Mouse (Mus musculus) heart, postnatal 0 days (tissue): ENCODE data around the gene Iqcb1.

Experiments
- CTCF ChIP-seq: IDR thresholded peaks from 2 replicates; pipeline ENCODE4 v1.5.1; 2016; ENCODE audit warnings: antibody characterized with exemption, control low read depth, low read depth
- EP300 ChIP-seq: IDR thresholded peaks from 2 replicates; pipeline ENCODE4 v1.6.1; 2016; ENCODE audit warnings: antibody characterized with exemption, low read depth

DNA sequence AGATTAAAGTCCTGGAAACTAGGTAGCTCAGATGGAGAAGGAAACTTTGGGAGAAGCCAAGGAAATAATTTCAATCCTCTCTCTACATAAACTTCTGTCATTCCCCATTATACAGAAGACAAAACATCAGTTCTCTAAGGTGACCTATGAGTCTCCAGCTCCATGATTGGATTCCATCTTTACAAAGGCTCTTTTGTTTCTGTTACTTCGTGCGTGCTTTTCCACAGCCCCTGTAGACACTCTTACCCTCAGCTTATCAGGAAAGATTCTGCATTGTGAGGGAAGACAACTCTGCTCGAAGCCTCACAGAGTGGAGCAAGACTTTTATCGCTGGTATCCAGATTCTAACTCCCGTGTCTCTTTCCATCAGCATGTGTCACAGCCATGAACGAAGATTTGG lies 8.2 kb upstream of the Iqcb1 start:
- TF ChIP-seq CTCF, result no peak
- no peak for TF ChIP-seq EP300
